Mouse (Mus musculus) effector memory CD4-positive, alpha-beta T cell, adult 5 months (primary cell): ENCODE data around the gene Gm340. TPM values are rescaled to one million over a fixed set of nuclear protein-coding genes. Genes with fewer than 3 reads are reported as not detected.

Source experiments
- polyA plus RNA-seq: library from polyadenylated mRNA; unstranded; fragments of 100-300 nt; shearing (Covaris generic); gene quantifications from one replicate; pipeline ENCODE4 v1.2.1, GENCODE M21; 2017

Gm340 gene
- polyA plus RNA-seq = 6.2 TPM

GRCm38 (mm10) chr19:41581706-41582420 is at the start of gene Gm340:
TSS of gene Gm340 (plus strand) at chr19:41582370.

Other genes starting within 250 kb of the Gm340 start
- 11.9 TPM for gene Pik3ap1, start 197.3 kb upstream of the Gm340 start, polyA plus RNA-seq
- 14.6 TPM for gene Lcor, start 99.7 kb upstream of the Gm340 start, polyA plus RNA-seq
- not detected for gene Slit1, start 161.3 kb downstream of the Gm340 start, polyA plus RNA-seq
- 1.5 TPM for gene Arhgap19, start 219.7 kb downstream of the Gm340 start, polyA plus RNA-seq
- gene Frat1, start 247.6 kb downstream of the Gm340 start, polyA plus RNA-seq = 8.3 TPM